Mouse (Mus musculus): ENCODE measurements around the gene Cntn2. TPM values are rescaled to one million over a fixed set of nuclear protein-coding genes. Genes with fewer than 3 reads are reported as not detected.

Cntn2 gene
- 14.2 and 34.9 TPM in 2 replicates for polyA plus RNA-seq (2016; fragmentation: Nextera tagmentation; extraction: Ambion mirVana)

GRCm38 (mm10) chr1:132542762-132543306 lies at the start of gene Cntn2:
Cntn2 (minus strand) TSS chr1:132543256.
- Histone ChIP-seq H3K4me1 (peaks cover 40% of the 10 kb centered on the region), H3K4me3 (peak within 1 kb of the TSS; percentile 55), H3K36me3 (no peaks in the 10 kb centered on the region), H3K9me3 (replicated peaks) (no peaks in the 10 kb centered on the region), H3K27ac (replicated peaks) (peak within 1 kb of the TSS; percentile 74), H3K27me3 (ENCODE audit: low read depth, poor library complexity, severe bottlenecking) (peaks cover 85% of the 10 kb centered on the region)
- 2% methylated on average over 30 of the region's 30 CpGs for WGBS
- peak; percentile 59 for DNase-seq (ENCODE audit: low spot score)

- no peak overlapping the region for H3K4me3 ChIP-seq
- no peaks in the 10 kb centered on the region for H3K9me3 ChIP-seq (replicated peaks)
- no peaks in the 10 kb centered on the region for H3K36me3 ChIP-seq
- 91% methylated on average over 5 of the region's 5 CpGs for WGBS
- H3K27me3 ChIP-seq (ENCODE audit: low read depth, poor library complexity, severe bottlenecking), result peaks cover 17% of the 10 kb centered on the region; the same call in 1 of the 2 replicates
- H3K4me1 ChIP-seq, result peaks cover 42% of the 10 kb centered on the region
- no peak for DNase-seq (ENCODE audit: low spot score)
- H3K27ac ChIP-seq (replicated peaks), result no peak overlapping the region; the same call in 1 of the 2 replicates
These were observed 49.1 kb upstream of the Cntn2 start for GRCm38 (mm10) chr1:132592145-132592544.

GRCm38 (mm10) chr1:132591399-132591930 lies 48.4 kb upstream of the Cntn2 start:
- Histone ChIP-seq H3K4me3 (no peak overlapping the region), H3K27me3 (ENCODE audit: low read depth, poor library complexity, severe bottlenecking) (0 out of 2 replicates have a peak, but pooled peaks cover 10% of the 10 kb centered on the region), H3K9me3 (replicated peaks) (no peaks in the 10 kb centered on the region), H3K4me1 (peaks cover 47% of the 10 kb centered on the region), H3K36me3 (no peaks in the 10 kb centered on the region), H3K27ac (replicated peaks) (no peak overlapping the region; the same call in 1 of the 2 replicates)
- 84% methylated on average over 11 of the region's 11 CpGs for WGBS
- DNase-seq (ENCODE audit: low spot score), result no peak

- H3K27ac ChIP-seq (replicated peaks), result peak overlapping the region; percentile 84; the same call in 1 of the 2 replicates
These were observed 43.7 kb upstream of the Cntn2 start for GRCm38 (mm10) chr1:132586679-132587201.

GRCm38 (mm10) chr1:132585376-132585775 lies 42.3 kb upstream of the Cntn2 start:
- Histone ChIP-seq H3K27ac (replicated peaks) (peak overlapping the region; percentile 84; the same call in 1 of the 2 replicates), H3K9me3 (replicated peaks) (no peaks in the 10 kb centered on the region), H3K36me3 (no peaks in the 10 kb centered on the region), H3K4me1 (peaks cover 83% of the 10 kb centered on the region), H3K4me3 (no peak overlapping the region), H3K27me3 (ENCODE audit: low read depth, poor library complexity, severe bottlenecking) (no peaks in the 10 kb centered on the region)
- WGBS, result 69% methylated on average over 4 of the region's 4 CpGs
- DNase-seq (ENCODE audit: low spot score), result no peak

More at GRCm38 (mm10) chr1:132586679-132587201, 43.7 kb upstream of the Cntn2 start:
- DNase-seq (ENCODE audit: low spot score), result no peak
- no peaks in the 10 kb centered on the region for H3K27me3 ChIP-seq (ENCODE audit: low read depth, poor library complexity, severe bottlenecking)
- no peak overlapping the region for H3K4me3 ChIP-seq
- 59% methylated on average over 15 of the region's 15 CpGs for WGBS
- no peaks in the 10 kb centered on the region for H3K9me3 ChIP-seq (replicated peaks)
- H3K4me1 ChIP-seq, result peaks cover 70% of the 10 kb centered on the region
- H3K36me3 ChIP-seq, result no peaks in the 10 kb centered on the region

GRCm38 (mm10) chr1:132582998-132583604 lies 40.0 kb upstream of the Cntn2 start:
- peak overlapping the region; percentile 12; the same call in 1 of the 2 replicates for H3K4me3 ChIP-seq
- H3K27ac ChIP-seq (replicated peaks), result peak overlapping the region; percentile 84
- peak; percentile 31 for DNase-seq (ENCODE audit: low spot score)
- WGBS, result 75% methylated on average over 18 of the region's 18 CpGs
- no peaks in the 10 kb centered on the region for H3K36me3 ChIP-seq
- H3K27me3 ChIP-seq (ENCODE audit: low read depth, poor library complexity, severe bottlenecking), result no peaks in the 10 kb centered on the region
- H3K9me3 ChIP-seq (replicated peaks), result no peaks in the 10 kb centered on the region
- peaks cover 96% of the 10 kb centered on the region for H3K4me1 ChIP-seq

GRCm38 (mm10) chr1:132581845-132582839 lies 39.1 kb upstream of the Cntn2 start:
- DNase-seq (ENCODE audit: low spot score), result peak; percentile 62
- Histone ChIP-seq H3K27ac (replicated peaks) (peak overlapping the region; percentile 84), H3K36me3 (no peaks in the 10 kb centered on the region), H3K4me3 (peak overlapping the region; percentile 12; the same call in 1 of the 2 replicates), H3K9me3 (replicated peaks) (no peaks in the 10 kb centered on the region), H3K4me1 (peaks cover 87% of the 10 kb centered on the region), H3K27me3 (ENCODE audit: low read depth, poor library complexity, severe bottlenecking) (no peaks in the 10 kb centered on the region)
- WGBS, result 23% methylated on average over 14 of the region's 14 CpGs

- H3K27ac ChIP-seq (replicated peaks), result no peak overlapping the region
- no peaks in the 10 kb centered on the region for H3K36me3 ChIP-seq
- no peaks in the 10 kb centered on the region for H3K27me3 ChIP-seq (ENCODE audit: low read depth, poor library complexity, severe bottlenecking)
- no peaks in the 10 kb centered on the region for H3K9me3 ChIP-seq (replicated peaks)
- H3K4me1 ChIP-seq, result peaks cover 66% of the 10 kb centered on the region
- 90% methylated on average over 7 of the region's 7 CpGs for WGBS
- no peak overlapping the region for H3K4me3 ChIP-seq
- no peak for DNase-seq (ENCODE audit: low spot score)
These were observed 37.0 kb upstream of the Cntn2 start for GRCm38 (mm10) chr1:132580063-132580462.

GRCm38 (mm10) chr1:132576845-132577244 lies 33.8 kb upstream of the Cntn2 start:
- H3K4me1 ChIP-seq, result peaks cover 34% of the 10 kb centered on the region
- H3K27ac ChIP-seq (replicated peaks), result no peak overlapping the region
- no peaks in the 10 kb centered on the region for H3K9me3 ChIP-seq (replicated peaks)
- H3K4me3 ChIP-seq, result no peak overlapping the region
- WGBS, result 93% methylated on average over 8 of the region's 8 CpGs
- DNase-seq (ENCODE audit: low spot score), result no peak
- H3K36me3 ChIP-seq, result no peaks in the 10 kb centered on the region
- no peaks in the 10 kb centered on the region for H3K27me3 ChIP-seq (ENCODE audit: low read depth, poor library complexity, severe bottlenecking)

GRCm38 (mm10) chr1:132572851-132573250 lies 29.8 kb upstream of the Cntn2 start:
- Histone ChIP-seq H3K27ac (replicated peaks) (peak overlapping the region; percentile 28; the same call in 1 of the 2 replicates), H3K36me3 (no peaks in the 10 kb centered on the region), H3K9me3 (replicated peaks) (no peaks in the 10 kb centered on the region), H3K27me3 (ENCODE audit: low read depth, poor library complexity, severe bottlenecking) (no peaks in the 10 kb centered on the region; the same call in 1 of the 2 replicates), H3K4me1 (peaks cover 18% of the 10 kb centered on the region), H3K4me3 (no peak overlapping the region)
- WGBS, result 93% methylated on average over 7 of the region's 7 CpGs
- DNase-seq (ENCODE audit: low spot score), result no peak

- H3K27me3 ChIP-seq (ENCODE audit: low read depth, poor library complexity, severe bottlenecking), result no peaks in the 10 kb centered on the region; the same call in 1 of the 2 replicates
- no peak overlapping the region for H3K4me3 ChIP-seq
- WGBS, result 92% methylated on average over 1 of the region's 1 CpGs
- H3K4me1 ChIP-seq, result peaks cover 29% of the 10 kb centered on the region
- H3K9me3 ChIP-seq (replicated peaks), result no peaks in the 10 kb centered on the region
- no peak for DNase-seq (ENCODE audit: low spot score)
- no peak overlapping the region; the same call in 1 of the 2 replicates for H3K27ac ChIP-seq (replicated peaks)
- no peaks in the 10 kb centered on the region for H3K36me3 ChIP-seq
These were observed 28.6 kb upstream of the Cntn2 start for GRCm38 (mm10) chr1:132571613-132572012.

- no peaks in the 10 kb centered on the region; the same call in 1 of the 2 replicates for H3K27me3 ChIP-seq (ENCODE audit: low read depth, poor library complexity, severe bottlenecking)
- no peak for DNase-seq (ENCODE audit: low spot score)
- no peak overlapping the region; the same call in none of the 2 replicates for H3K27ac ChIP-seq (replicated peaks)
- H3K9me3 ChIP-seq (replicated peaks), result no peaks in the 10 kb centered on the region
- H3K4me1 ChIP-seq, result peaks cover 32% of the 10 kb centered on the region
- WGBS, result 93% methylated on average over 8 of the region's 8 CpGs
- no peaks in the 10 kb centered on the region for H3K36me3 ChIP-seq
- H3K4me3 ChIP-seq, result no peak overlapping the region
These were observed 27.9 kb upstream of the Cntn2 start for GRCm38 (mm10) chr1:132570906-132571305.
